Mouse (Mus musculus) lung, embryonic 14.5 days (tissue): Measurements from ENCODE around the gene Hdac11. TPM values are rescaled to one million over a fixed set of nuclear protein-coding genes. Genes with fewer than 3 reads are reported as not detected.
A peak's percentile ranks its signal among the peaks of the same experiment; 100 is the strongest.
"Not testable (repeated sequence)": the region's sequence is repeated elsewhere in the genome, so short reads cannot be mapped to it uniquely, and the experiment has no call there.

ENCODE experiments used
- ATAC-seq: fragments of 200-750 bp; cut with Nextera tagmentation; 2 replicates; pipeline ENCODE4 v1.8.0; 2017; ENCODE audit warnings: mild to moderate bottlenecking, moderate TSS enrichment, moderate library complexity; ENCODE audit not compliant: insufficient read depth
- DNase-seq: peaks from one replicate; pipeline ENCODE4 v3.0.0-alpha.2; 2015
- H3K27ac ChIP-seq: fragments of 300-500 bp; sonication (generic); 2 replicates; pipeline ENCODE4 v1.5.1; 2014; ENCODE audit warnings: low read depth, mild to moderate bottlenecking, moderate library complexity
- H3K27me3 ChIP-seq: fragments of 300-500 bp; sonication (generic); 2 replicates; pipeline ENCODE4 v1.6.1; 2014; ENCODE audit warnings: low read length, control low read depth; ENCODE audit not compliant: insufficient read depth
- H3K36me3 ChIP-seq: fragments of 300-500 bp; sonication (generic); 2 replicates; pipeline ENCODE4 v1.6.1; 2014; ENCODE audit warnings: control low read depth; ENCODE audit not compliant: insufficient read depth
- H3K4me1 ChIP-seq: fragments of 300-500 bp; sonication (generic); 2 replicates; pipeline ENCODE4 v1.6.1; 2014; ENCODE audit warnings: antibody characterized with exemption, control low read depth; ENCODE audit not compliant: insufficient read depth
- H3K4me2 ChIP-seq: fragments of 300-500 bp; sonication (generic); 2 replicates; pipeline ENCODE4 v1.6.1; 2014; ENCODE audit warnings: mild to moderate bottlenecking
- H3K4me3 ChIP-seq: fragments of 300-500 bp; sonication (generic); 2 replicates; pipeline ENCODE4 v1.5.1; 2014; ENCODE audit warnings: low read depth, low read length
- H3K9ac ChIP-seq: fragments of 300-500 bp; sonication (generic); 2 replicates; pipeline ENCODE4 v1.6.1; 2014
- H3K9me3 ChIP-seq: fragments of 300-500 bp; sonication (generic); 2 replicates; pipeline ENCODE4 v1.6.1; 2016; ENCODE audit warnings: low read depth, low read length, control low read depth
- CTCF ChIP-seq: IDR thresholded peaks from 2 replicates; pipeline ENCODE4 v1.5.1; 2016; ENCODE audit warnings: antibody characterized with exemption, low read depth
- WGBS: fragments of 180-500 bp; shearing (Covaris S2); extraction: QIAGEN DNeasy Blood & Tissue Kit; methylation state at CpG from one replicate; pipeline ENCODE4 v1.1.7; 2014; 5-methylcytosine and 5-hydroxymethylcytosine counted together
- polyA plus RNA-seq: library from polyadenylated mRNA; unstranded; fragments of >200 nt; fragmentation: Nextera tagmentation; extraction: Ambion mirVana; gene quantifications from 2 replicates; pipeline ENCODE4 v1.2.1, GENCODE M21; 2014

The Hdac11 gene
- polyA plus RNA-seq, 1 experiment from 2014 or later: 8.1 TPM

DNA sequence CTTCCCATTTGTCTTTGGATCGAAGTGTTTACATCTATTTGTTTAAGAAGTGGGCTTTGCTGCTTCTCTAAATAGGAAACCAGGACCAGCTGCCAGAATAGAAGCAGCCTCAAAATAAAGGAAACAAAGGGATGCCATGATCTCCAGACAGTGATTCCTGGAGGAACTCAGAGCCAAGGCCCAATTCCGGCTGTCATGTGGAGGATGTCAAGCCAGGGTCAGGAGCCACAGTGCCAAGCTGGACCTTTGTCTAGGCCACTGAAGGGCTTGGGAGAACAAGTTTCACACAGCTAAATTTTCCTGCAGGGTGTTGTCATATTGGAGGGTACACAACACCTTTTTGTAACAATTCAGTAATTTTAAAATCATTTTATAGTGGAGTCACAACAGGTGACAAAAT, 36.3 kb upstream of the Hdac11 start:
- H3K9ac ChIP-seq: no peak overlapping the region
- no peak overlapping the region for H3K27ac ChIP-seq
- no peak overlapping the region for H3K4me2 ChIP-seq
- no peak overlapping the region for H3K4me3 ChIP-seq
- H3K4me1 ChIP-seq: no peaks in the 10 kb centered on the region
- H3K9me3 ChIP-seq: no peaks in the 10 kb centered on the region
- ATAC-seq: no peak
- peaks cover 8% of the 10 kb centered on the region; the same call in 1 of the 2 replicates for H3K27me3 ChIP-seq
- no peak for TF ChIP-seq CTCF
- H3K36me3 ChIP-seq: no peaks in the 10 kb centered on the region
- WGBS: 67% methylated on average over 2 of the region's 2 CpGs
- peak; percentile 18 for DNase-seq

DNA sequence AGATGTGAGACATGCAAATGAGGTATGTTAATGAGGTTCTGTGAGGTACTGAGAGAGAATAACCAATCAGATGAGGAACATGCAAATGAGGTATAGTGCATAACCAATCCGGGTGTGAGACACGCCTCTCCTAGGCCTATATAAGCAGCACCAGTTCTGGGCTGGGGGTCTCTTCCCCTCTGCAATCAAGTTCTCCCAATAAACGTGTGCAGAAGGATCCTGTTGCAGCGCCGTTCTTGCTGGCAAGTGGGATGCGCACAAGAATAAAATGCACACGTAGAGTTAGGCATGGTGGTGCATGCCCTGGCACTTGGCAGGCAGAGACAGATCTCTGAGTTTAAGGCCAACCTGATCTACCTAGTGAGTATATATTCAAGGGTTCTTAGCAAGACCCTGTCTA, 35.4 kb upstream of the Hdac11 start:
- H3K27ac ChIP-seq, H3K4me3 ChIP-seq, H3K27me3 ChIP-seq, H3K4me1 ChIP-seq, H3K4me2 ChIP-seq, H3K36me3 ChIP-seq, DNase-seq, H3K9me3 ChIP-seq, H3K9ac ChIP-seq, ATAC-seq: not testable (repeated sequence)
- 94% methylated on average over 7 of the region's 7 CpGs for WGBS

DNA sequence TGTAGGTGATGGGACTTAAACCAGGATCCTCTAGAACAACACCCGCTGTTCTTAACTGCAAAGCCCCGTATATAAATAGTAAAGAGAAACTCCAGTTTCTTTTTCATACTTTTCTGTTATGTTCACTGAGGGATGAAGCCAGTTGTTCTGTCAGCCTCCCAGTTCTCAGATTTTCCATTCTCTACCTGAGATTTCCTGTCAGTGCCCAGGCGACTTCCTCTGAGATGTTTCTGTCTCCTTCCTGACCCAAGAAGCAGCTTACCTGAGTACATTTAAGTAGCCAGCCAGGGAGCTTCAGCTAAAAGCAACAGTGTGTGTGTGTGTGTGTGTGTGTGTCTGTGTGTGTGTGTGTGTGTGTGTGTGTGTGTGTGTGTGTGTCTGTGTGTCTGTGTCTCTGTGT, 33.0 kb upstream of the Hdac11 start:
- no peak overlapping the region for H3K4me2 ChIP-seq
- H3K27ac ChIP-seq: no peak overlapping the region
- H3K27me3 ChIP-seq: peaks cover 4% of the 10 kb centered on the region; the same call in 1 of the 2 replicates
- WGBS: 68% methylated on average over 3 of the region's 3 CpGs
- H3K4me3 ChIP-seq: no peak overlapping the region
- no peak for ATAC-seq
- no peak for TF ChIP-seq CTCF
- no peaks in the 10 kb centered on the region for H3K4me1 ChIP-seq
- DNase-seq: no peak
- no peaks in the 10 kb centered on the region for H3K9me3 ChIP-seq
- no peaks in the 10 kb centered on the region for H3K36me3 ChIP-seq
- H3K9ac ChIP-seq: no peak overlapping the region

DNA sequence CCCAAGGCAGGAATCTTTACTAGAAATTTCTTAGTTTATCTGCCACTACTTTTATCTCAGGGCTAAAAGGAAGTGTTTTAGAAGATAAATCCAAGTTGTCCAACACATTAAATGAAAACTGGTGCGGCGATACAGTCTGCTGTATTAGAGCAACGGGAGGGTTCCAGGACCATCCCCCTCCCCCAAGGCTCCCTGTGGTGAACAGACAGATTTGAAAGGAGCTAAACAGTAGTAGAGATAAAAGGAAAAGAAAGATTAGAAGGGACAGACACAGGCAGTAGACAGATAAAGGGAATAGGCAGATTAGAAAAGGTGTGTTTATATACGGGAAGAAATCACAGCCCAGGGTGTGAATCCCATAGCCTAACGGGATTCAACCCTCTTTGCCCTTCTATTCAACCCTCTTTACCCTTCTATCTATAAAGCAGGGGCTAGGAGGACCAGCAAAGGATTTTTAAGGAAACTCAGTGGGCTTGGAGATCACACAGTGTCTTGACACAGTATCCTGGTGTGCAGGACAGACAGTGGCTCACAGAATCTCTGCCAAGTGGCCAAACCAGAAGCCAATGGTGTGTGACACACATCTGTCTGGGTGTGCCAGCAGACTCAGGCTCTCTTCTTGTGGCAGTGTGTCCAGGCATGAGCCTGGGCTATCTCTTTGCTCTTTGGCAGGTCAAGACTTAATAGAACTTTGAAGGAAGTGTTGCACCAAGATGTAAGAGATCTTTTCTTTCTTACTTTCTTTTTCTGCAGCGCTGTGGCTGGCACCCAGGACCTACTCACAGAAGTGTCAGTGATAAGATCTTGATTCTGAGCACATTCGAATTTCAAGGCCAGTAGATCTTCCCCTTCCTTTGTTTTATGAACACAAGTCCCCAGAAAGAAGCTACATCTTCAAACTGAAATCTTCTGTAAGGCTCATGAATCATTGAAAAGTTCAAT, 31.9 kb upstream of the Hdac11 start:
- no peaks in the 10 kb centered on the region for H3K4me1 ChIP-seq
- no peak for ATAC-seq
- no peak overlapping the region for H3K9ac ChIP-seq
- WGBS: 36% methylated on average over 7 of the region's 7 CpGs
- no peak for TF ChIP-seq CTCF
- no peaks in the 10 kb centered on the region for H3K36me3 ChIP-seq
- peaks cover 4% of the 10 kb centered on the region; the same call in 1 of the 2 replicates for H3K27me3 ChIP-seq
- no peaks in the 10 kb centered on the region for H3K9me3 ChIP-seq
- no peak overlapping the region for H3K4me2 ChIP-seq
- DNase-seq: no peak
- H3K27ac ChIP-seq: no peak overlapping the region
- H3K4me3 ChIP-seq: no peak overlapping the region

DNA sequence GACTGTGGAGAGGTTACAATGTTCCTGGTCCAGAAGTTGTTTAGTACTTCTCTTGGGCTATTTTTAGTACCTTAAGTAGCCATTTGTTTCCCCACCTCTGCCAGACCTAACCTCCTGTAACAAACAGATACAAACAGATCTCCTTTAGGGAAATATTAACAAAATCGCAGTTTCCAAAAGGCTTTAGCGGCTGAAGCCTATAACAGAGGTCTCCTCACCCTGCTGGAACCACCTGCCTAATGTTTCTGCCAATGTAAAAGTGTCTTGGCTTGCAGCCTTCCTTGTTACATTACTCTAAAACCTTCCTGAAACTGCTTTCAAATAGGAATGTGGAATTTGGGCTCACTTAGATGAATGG, 31.3 kb upstream of the Hdac11 start:
- H3K27me3 ChIP-seq: peaks cover 4% of the 10 kb centered on the region; the same call in 1 of the 2 replicates
- 69% methylated on average over 2 of the region's 2 CpGs for WGBS
- DNase-seq (no peak), ATAC-seq (no peak)
- no peaks in the 10 kb centered on the region for H3K4me1 ChIP-seq
- H3K4me3 ChIP-seq: no peak overlapping the region
- H3K9ac ChIP-seq: no peak overlapping the region
- H3K9me3 ChIP-seq: no peaks in the 10 kb centered on the region
- no peak overlapping the region for H3K27ac ChIP-seq
- H3K36me3 ChIP-seq: no peaks in the 10 kb centered on the region
- H3K4me2 ChIP-seq: no peak overlapping the region
- no peak for TF ChIP-seq CTCF

DNA sequence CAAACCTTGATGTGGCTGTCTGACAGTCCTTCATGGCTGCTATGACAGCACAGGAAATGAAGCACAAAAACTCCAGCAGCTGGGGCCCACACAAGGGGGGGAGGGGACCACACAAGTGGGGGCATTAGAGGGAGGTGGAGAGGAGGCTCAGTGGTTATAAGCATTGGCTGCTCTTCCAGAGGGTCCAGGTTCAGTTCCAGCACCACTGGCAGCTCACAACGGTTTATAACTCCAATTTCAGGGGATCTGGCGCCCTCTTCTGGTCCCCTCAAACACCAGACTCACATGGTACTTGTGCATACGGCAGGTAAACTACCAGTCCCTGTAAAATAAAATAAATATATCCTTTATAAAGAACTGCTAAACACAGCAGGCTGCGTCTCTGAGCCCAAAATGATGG, 27.5 kb upstream of the Hdac11 start:
- H3K4me3 ChIP-seq: no peak overlapping the region
- peak; percentile 27; the same call in 1 of the 2 replicates for TF ChIP-seq CTCF
- H3K27ac ChIP-seq: no peak overlapping the region
- no peak for DNase-seq
- no peaks in the 10 kb centered on the region for H3K9me3 ChIP-seq
- H3K27me3 ChIP-seq: peaks cover 4% of the 10 kb centered on the region; the same call in 1 of the 2 replicates
- no peaks in the 10 kb centered on the region for H3K4me1 ChIP-seq
- H3K9ac ChIP-seq: no peak overlapping the region
- H3K36me3 ChIP-seq: no peaks in the 10 kb centered on the region
- H3K4me2 ChIP-seq: no peak overlapping the region
- WGBS: 43% methylated on average over 4 of the region's 4 CpGs
- ATAC-seq: no peak

DNA sequence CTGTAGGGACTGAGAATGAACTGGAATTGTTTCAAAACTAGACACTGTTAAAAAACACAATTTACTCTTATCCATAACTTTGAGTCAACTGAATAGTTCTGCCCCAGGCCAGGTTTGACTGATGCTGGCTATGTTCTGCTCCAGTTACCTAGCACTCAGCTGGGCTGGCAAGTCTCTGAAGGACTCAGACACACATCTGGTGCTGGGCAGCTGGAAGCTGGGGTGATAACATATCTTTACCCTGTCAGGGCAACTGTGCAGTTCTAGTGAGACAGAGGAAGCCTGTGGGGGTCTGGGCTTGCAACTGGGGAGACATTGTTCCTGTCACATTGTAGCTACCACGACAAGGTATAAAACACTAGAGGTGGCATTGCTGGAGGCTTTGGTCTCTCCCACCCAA, 25.6 kb upstream of the Hdac11 start:
- H3K36me3 ChIP-seq: no peaks in the 10 kb centered on the region
- no peak for TF ChIP-seq CTCF
- no peak overlapping the region for H3K9ac ChIP-seq
- no peak overlapping the region for H3K27ac ChIP-seq
- no peak overlapping the region for H3K4me2 ChIP-seq
- ATAC-seq (no peak), DNase-seq (no peak)
- H3K4me1 ChIP-seq: no peaks in the 10 kb centered on the region
- H3K9me3 ChIP-seq: no peaks in the 10 kb centered on the region
- 49% methylated on average over 1 of the region's 1 CpGs for WGBS
- no peak overlapping the region for H3K4me3 ChIP-seq
- H3K27me3 ChIP-seq: no peaks in the 10 kb centered on the region
